Mouse (Mus musculus) hindbrain, embryonic 10.5 days (tissue): ENCODE results near the gene Xpo5. TPM values are rescaled to one million over a fixed set of nuclear protein-coding genes. Genes with fewer than 3 reads are reported as not detected.

Experiments
- DNase-seq: peaks from one replicate; pipeline ENCODE4 v3.0.0-alpha.2; 2017; ENCODE audit warnings: low spot score
- H3K27ac ChIP-seq: fragments of 300-500 bp; sonication (generic); 2 replicates; pipeline ENCODE4 v1.5.1; 2016; ENCODE audit warnings: mild to moderate bottlenecking, moderate library complexity
- H3K27me3 ChIP-seq: fragments of 300-500 bp; sonication (generic); 2 replicates; pipeline ENCODE4 v1.6.1; 2016; ENCODE audit warnings: mild to moderate bottlenecking; ENCODE audit not compliant: poor library complexity, insufficient read depth, severe bottlenecking
- H3K36me3 ChIP-seq: fragments of 300-500 bp; sonication (generic); 2 replicates; pipeline ENCODE4 v1.6.1; 2016; ENCODE audit warnings: mild to moderate bottlenecking, moderate library complexity
- H3K4me1 ChIP-seq: fragments of 300-500 bp; sonication (generic); replicated peaks from 2 replicates; pipeline ENCODE4 v1.6.1; 2016; ENCODE audit warnings: mild to moderate bottlenecking
- H3K4me3 ChIP-seq: fragments of 300-500 bp; sonication (generic); 2 replicates; pipeline ENCODE4 v1.5.1; 2016; ENCODE audit warnings: mild to moderate bottlenecking, moderate library complexity
- H3K9me3 ChIP-seq: fragments of 300-500 bp; sonication (generic); 2 replicates; pipeline ENCODE4 v1.6.1; 2016; ENCODE audit warnings: mild to moderate bottlenecking, moderate library complexity
- WGBS: fragments of 180-500 bp; shearing (Covaris S2); methylation state at CpG from one replicate; pipeline ENCODE4 v1.1.7; 2016; 5-methylcytosine and 5-hydroxymethylcytosine counted together
- polyA plus RNA-seq: library from polyadenylated mRNA; unstranded; fragments of >200 nt; fragmentation: Nextera tagmentation; extraction: Ambion mirVana; gene quantifications from 2 replicates; pipeline ENCODE4 v1.2.1, GENCODE M21; 2016

Gene Xpo5
- polyA plus RNA-seq, 1 experiment from 2014 or later = 59.2 TPM

GRCm38 (mm10) chr17:46251174-46251573, 48.6 kb downstream of the Xpo5 start:
- no peak for DNase-seq
- Histone ChIP-seq H3K4me3 (0 out of 2 replicates have a peak overlapping the region, but pooled peaks have one; percentile 11), H3K36me3 (peaks cover 43% of the 10 kb centered on the region), H3K4me1 (peaks cover 51% of the 10 kb centered on the region), H3K27me3 (peaks cover 23% of the 10 kb centered on the region), H3K27ac (no peak overlapping the region), H3K9me3 (no peaks in the 10 kb centered on the region)
- WGBS = 83% methylated on average over 7 of the region's 7 CpGs

GRCm38 (mm10) chr17:46252571-46253451, 50.2 kb downstream of the Xpo5 start:
- Histone ChIP-seq H3K4me1 (peaks cover 42% of the 10 kb centered on the region), H3K36me3 (peaks cover 52% of the 10 kb centered on the region), H3K9me3 (0 out of 2 replicates have a peak, but pooled peaks cover 4% of the 10 kb centered on the region), H3K27ac (no peak overlapping the region), H3K27me3 (peaks cover 29% of the 10 kb centered on the region), H3K4me3 (peak overlapping the region; percentile 80)
- 54% methylated on average over 14 of the region's 14 CpGs for WGBS
- DNase-seq = peak; percentile 43

GRCm38 (mm10) chr17:46253452-46254084, 51.0 kb downstream of the Xpo5 start, which contains the start of gene Lrrc73:
Lrrc73 (plus strand) TSS chr17:46253531.
- H3K36me3 ChIP-seq = peaks cover 60% of the 10 kb centered on the region

GRCm38 (mm10) chr17:46254106-46254505, 51.5 kb downstream of the Xpo5 start:
- Histone ChIP-seq H3K36me3 (peaks cover 63% of the 10 kb centered on the region), H3K4me1 (peaks cover 34% of the 10 kb centered on the region), H3K27ac (peak overlapping the region; percentile 82), H3K9me3 (0 out of 2 replicates have a peak, but pooled peaks cover 4% of the 10 kb centered on the region), H3K4me3 (peak overlapping the region; percentile 80), H3K27me3 (peaks cover 29% of the 10 kb centered on the region)
- 1% methylated on average over 53 of the region's 54 CpGs for WGBS
- no peak for DNase-seq

More at GRCm38 (mm10) chr17:46253452-46254084, 51.0 kb downstream of the Xpo5 start, which contains the start of gene Lrrc73:
- peak; percentile 93 for DNase-seq
- H3K4me3 ChIP-seq = peak within 1 kb of the TSS; percentile 80
- peak within 1 kb of the TSS; percentile 82 for H3K27ac ChIP-seq
- H3K4me1 ChIP-seq = peaks cover 39% of the 10 kb centered on the region
- peaks cover 29% of the 10 kb centered on the region for H3K27me3 ChIP-seq
- WGBS = 2% methylated on average over 48 of the region's 48 CpGs
- 0 out of 2 replicates have a peak, but pooled peaks cover 4% of the 10 kb centered on the region for H3K9me3 ChIP-seq

- Histone ChIP-seq H3K36me3 (peaks cover 63% of the 10 kb centered on the region), H3K4me1 (peaks cover 28% of the 10 kb centered on the region), H3K27ac (no peak overlapping the region), H3K4me3 (peak overlapping the region; percentile 80; the same call in 1 of the 2 replicates), H3K27me3 (peaks cover 29% of the 10 kb centered on the region), H3K9me3 (0 out of 2 replicates have a peak, but pooled peaks cover 4% of the 10 kb centered on the region)
- WGBS = 35% methylated on average over 6 of the region's 6 CpGs
- no peak for DNase-seq
These were observed 52.6 kb downstream of the Xpo5 start for GRCm38 (mm10) chr17:46255147-46255546.

GRCm38 (mm10) chr17:46258279-46259053, 55.9 kb downstream of the Xpo5 start:
- peaks cover 29% of the 10 kb centered on the region for H3K27me3 ChIP-seq
- 88% methylated on average over 30 of the region's 30 CpGs for whole genome bisulfite sequencing
- no peak overlapping the region for H3K4me3 ChIP-seq
- H3K36me3 ChIP-seq = peaks cover 72% of the 10 kb centered on the region
- H3K9me3 ChIP-seq = 0 out of 2 replicates have a peak, but pooled peaks cover 4% of the 10 kb centered on the region
- peaks cover 21% of the 10 kb centered on the region for H3K4me1 ChIP-seq
- DNase-seq = no peak
- H3K27ac ChIP-seq = no peak overlapping the region

GRCm38 (mm10) chr17:46259675-46260074, 57.1 kb downstream of the Xpo5 start:
- H3K27ac ChIP-seq = no peak overlapping the region
- no peak for DNase-seq
- H3K9me3 ChIP-seq = 0 out of 2 replicates have a peak, but pooled peaks cover 4% of the 10 kb centered on the region
- peaks cover 84% of the 10 kb centered on the region for H3K36me3 ChIP-seq
- peaks cover 9% of the 10 kb centered on the region for H3K4me1 ChIP-seq
- no peak overlapping the region for H3K4me3 ChIP-seq
- WGBS = 93% methylated on average over 17 of the region's 17 CpGs
- peaks cover 20% of the 10 kb centered on the region for H3K27me3 ChIP-seq

GRCm38 (mm10) chr17:46262201-46262694, 59.7 kb downstream of the Xpo5 start:
- WGBS = 96% methylated on average over 5 of the region's 5 CpGs
- Histone ChIP-seq H3K36me3 (peaks cover 100% of the 10 kb centered on the region), H3K27ac (no peak overlapping the region), H3K9me3 (no peaks in the 10 kb centered on the region), H3K27me3 (no peaks in the 10 kb centered on the region), H3K4me3 (no peak overlapping the region), H3K4me1 (peaks cover 15% of the 10 kb centered on the region)
- no peak for DNase-seq

GRCm38 (mm10) chr17:46265502-46265901, 62.9 kb downstream of the Xpo5 start:
- H3K27me3 ChIP-seq = no peaks in the 10 kb centered on the region
- no peak overlapping the region for H3K4me3 ChIP-seq
- no peak for DNase-seq
- H3K27ac ChIP-seq = no peak overlapping the region
- peaks cover 16% of the 10 kb centered on the region for H3K4me1 ChIP-seq
- no peaks in the 10 kb centered on the region for H3K9me3 ChIP-seq
- 83% methylated on average over 12 of the region's 12 CpGs for WGBS
- H3K36me3 ChIP-seq = peaks cover 99% of the 10 kb centered on the region

- peak; percentile 82 for DNase-seq
- 29% methylated on average over 14 of the region's 14 CpGs for WGBS
- H3K36me3 ChIP-seq = peaks cover 99% of the 10 kb centered on the region
- no peaks in the 10 kb centered on the region for H3K27me3 ChIP-seq
- no peak overlapping the region for H3K4me3 ChIP-seq
- H3K27ac ChIP-seq = no peak overlapping the region
- H3K4me1 ChIP-seq = peaks cover 16% of the 10 kb centered on the region
- no peaks in the 10 kb centered on the region for H3K9me3 ChIP-seq
These were observed 63.5 kb downstream of the Xpo5 start for GRCm38 (mm10) chr17:46265918-46266618.

- Histone ChIP-seq H3K36me3 (peaks cover 99% of the 10 kb centered on the region), H3K4me1 (peaks cover 20% of the 10 kb centered on the region), H3K27ac (no peak overlapping the region), H3K9me3 (no peaks in the 10 kb centered on the region), H3K4me3 (no peak overlapping the region), H3K27me3 (no peaks in the 10 kb centered on the region)
- no peak for DNase-seq
- 75% methylated on average over 6 of the region's 6 CpGs for WGBS
These were observed 64.4 kb downstream of the Xpo5 start for GRCm38 (mm10) chr17:46266986-46267385.
